Mouse (Mus musculus) frontal cortex, postnatal 14 days (tissue): ENCODE measurements around the gene Myh9.
A peak's percentile ranks its signal among the peaks of the same experiment; 100 is the strongest.

ENCODE experiments used
- DNase-seq, 2 experiments: peaks; one replicate each; pipeline ENCODE4 v3.0.0; 2022; ENCODE audit warnings: low spot score in 2 of 2

Myh9 gene

GRCm38 (mm10) chr15:77807264-77807585 is 34.8 kb downstream of the Myh9 start:
- no peak for DNase-seq

- DNase-seq = no peak
Observed at GRCm38 (mm10) chr15:77806565-77807263, 35.3 kb downstream of the Myh9 start.

- no peak for DNase-seq
Observed at GRCm38 (mm10) chr15:77805657-77806056, 36.3 kb downstream of the Myh9 start.

GRCm38 (mm10) chr15:77804949-77805348 is 37.0 kb downstream of the Myh9 start:
- no peak for DNase-seq

GRCm38 (mm10) chr15:77804460-77804859 is 37.5 kb downstream of the Myh9 start:
- DNase-seq = no peak

- no peak for DNase-seq
Observed at GRCm38 (mm10) chr15:77803747-77804146, 38.2 kb downstream of the Myh9 start.

GRCm38 (mm10) chr15:77802992-77803391 is 39.0 kb downstream of the Myh9 start:
- no peak for DNase-seq

GRCm38 (mm10) chr15:77801188-77801587 is 40.8 kb downstream of the Myh9 start:
- DNase-seq = no peak

- peak in 1 of 2 experiments; percentile 52 for DNase-seq
Observed at GRCm38 (mm10) chr15:77800511-77800910, 41.5 kb downstream of the Myh9 start.

GRCm38 (mm10) chr15:77799491-77800474 is 42.2 kb downstream of the Myh9 start:
- no peak for DNase-seq

- no peak for DNase-seq
Observed at GRCm38 (mm10) chr15:77798664-77799490, 43.1 kb downstream of the Myh9 start.

GRCm38 (mm10) chr15:77797609-77798411 is 44.2 kb downstream of the Myh9 start:
- DNase-seq = no peak

GRCm38 (mm10) chr15:77796409-77797035 is 45.5 kb downstream of the Myh9 start:
- no peak for DNase-seq

- no peak for DNase-seq
Observed at GRCm38 (mm10) chr15:77794908-77795356, 47.0 kb downstream of the Myh9 start.

GRCm38 (mm10) chr15:77794138-77794907 is 47.7 kb downstream of the Myh9 start:
- no peak for DNase-seq

GRCm38 (mm10) chr15:77793554-77793953 is 48.4 kb downstream of the Myh9 start:
- no peak for DNase-seq

GRCm38 (mm10) chr15:77793094-77793493 is 48.9 kb downstream of the Myh9 start:
- DNase-seq = no peak

GRCm38 (mm10) chr15:77792056-77792455 is 49.9 kb downstream of the Myh9 start:
- DNase-seq = no peak

- no peak for DNase-seq
Observed at GRCm38 (mm10) chr15:77790656-77791405, 51.1 kb downstream of the Myh9 start.
